Mouse (Mus musculus) midbrain, postnatal 0 days (tissue): ENCODE data around the gene Gm10642. TPM values are rescaled to one million over a fixed set of nuclear protein-coding genes. Genes with fewer than 3 reads are reported as not detected.

ENCODE experiments used
- ATAC-seq: fragments of 200-750 bp; cut with Nextera tagmentation; 2 replicates; pipeline ENCODE4 v1.8.0; 2017; ENCODE audit warnings: moderate number of reproducible peaks, mild to moderate bottlenecking, moderate TSS enrichment, moderate library complexity; ENCODE audit not compliant: low FRiP score
- DNase-seq: peaks from one replicate; pipeline ENCODE4 v3.0.0-alpha.2; 2015; ENCODE audit warnings: low spot score
- H3K27ac ChIP-seq: fragments of 300-500 bp; sonication (generic); 2 replicates; pipeline ENCODE4 v1.5.1; 2014; ENCODE audit warnings: low read depth, mild to moderate bottlenecking, low read length, mixed read lengths
- H3K27me3 ChIP-seq: fragments of 300-500 bp; sonication (generic); 2 replicates; pipeline ENCODE4 v1.6.1; 2014; ENCODE audit warnings: low read length, control low read depth, mixed read lengths; ENCODE audit not compliant: insufficient read depth
- H3K36me3 ChIP-seq: fragments of 300-500 bp; sonication (generic); 2 replicates; pipeline ENCODE4 v1.6.1; 2014; ENCODE audit warnings: low read length, control low read depth, mixed read lengths; ENCODE audit not compliant: insufficient read depth
- H3K4me1 ChIP-seq: fragments of 300-500 bp; sonication (generic); 2 replicates; pipeline ENCODE4 v1.6.1; 2014; ENCODE audit warnings: mild to moderate bottlenecking, control low read depth, antibody characterized with exemption, low read length, mixed read lengths; ENCODE audit not compliant: insufficient read depth
- H3K4me2 ChIP-seq: fragments of 300-500 bp; sonication (generic); 2 replicates; pipeline ENCODE4 v1.6.1; 2014; ENCODE audit warnings: low read depth, mild to moderate bottlenecking, low read length, mixed read lengths; ENCODE audit not compliant: poor library complexity, severe bottlenecking
- H3K4me3 ChIP-seq: fragments of 300-500 bp; sonication (generic); 2 replicates; pipeline ENCODE4 v1.5.1; 2014; ENCODE audit warnings: low read depth, mild to moderate bottlenecking, low read length, moderate library complexity
- H3K9ac ChIP-seq: fragments of 300-500 bp; sonication (generic); replicated peaks from 2 replicates; pipeline ENCODE4 v1.6.1; 2014; ENCODE audit warnings: mild to moderate bottlenecking, low read length, moderate library complexity, mixed read lengths; ENCODE audit not compliant: poor library complexity, severe bottlenecking
- H3K9me3 ChIP-seq: fragments of 300-500 bp; sonication (generic); 2 replicates; pipeline ENCODE4 v1.6.1; 2016; ENCODE audit warnings: low read length, control low read depth
- CTCF ChIP-seq: IDR thresholded peaks from 2 replicates; pipeline ENCODE4 v1.5.1; 2016; ENCODE audit warnings: antibody characterized with exemption, mild to moderate bottlenecking
- WGBS: fragments of 180-500 bp; shearing (Covaris S2); extraction: QIAGEN DNeasy Blood & Tissue Kit; methylation state at CpG from one replicate; pipeline ENCODE4 v1.1.7; 2014; 5-methylcytosine and 5-hydroxymethylcytosine counted together
- polyA plus RNA-seq: library from polyadenylated mRNA; unstranded; fragments of >200 nt; fragmentation: Nextera tagmentation; extraction: Ambion mirVana; gene quantifications from 2 replicates; pipeline ENCODE4 v1.2.1, GENCODE M21; 2015
- total RNA-seq: library from RNA; depleted of rRNA; stranded (reverse); fragments of >200 nt; gene quantifications from 2 replicates; pipeline ENCODE4 v1.2.3, GENCODE M21; 2014

The Gm10642 gene
- total and polyA plus RNA-seq, 2 experiments from 2014 or later = 1.3 to 1.4 TPM

DNA sequence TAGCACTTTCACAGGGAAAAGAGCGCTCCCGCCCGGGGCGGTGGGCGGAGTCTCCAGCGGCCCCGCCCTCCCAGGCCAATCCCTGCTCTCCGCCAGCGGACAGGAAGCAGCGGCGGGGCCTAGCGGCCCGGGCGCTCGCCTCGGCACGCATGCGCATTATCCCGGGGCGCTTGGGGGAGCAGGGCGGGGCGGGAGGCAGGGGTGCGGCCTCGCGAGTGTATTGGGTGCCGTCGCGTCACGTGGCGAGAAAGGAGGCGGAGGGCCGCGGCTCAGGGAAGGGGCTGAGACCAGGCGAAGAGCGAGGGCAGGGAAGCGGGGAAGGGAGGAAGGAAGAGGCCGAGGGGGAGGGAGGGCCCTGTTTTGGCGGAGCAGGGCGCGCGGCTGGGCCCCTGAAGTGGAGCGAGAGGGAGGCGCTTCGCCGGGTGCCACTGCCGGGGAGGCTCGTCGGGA lies 22.7 kb downstream of the Gm10642 start, which contains the start of gene Adam10:
Adam10 (plus strand) TSS at position 316 of the 450 bp plus-strand sequence.
- no peaks in the 10 kb centered on the region for H3K36me3 ChIP-seq
- peak within 1 kb of the TSS; percentile 91 for H3K4me2 ChIP-seq
- peak within 1 kb of the TSS; percentile 93 for H3K27ac ChIP-seq
- no peaks in the 10 kb centered on the region for H3K4me1 ChIP-seq
- TF ChIP-seq CTCF = no peak
- no peaks in the 10 kb centered on the region for H3K27me3 ChIP-seq
- H3K9ac ChIP-seq = peak within 1 kb of the TSS; percentile 75
- peak; percentile 98 for DNase-seq
- under 1% methylated on average over 40 of the region's 48 CpGs for WGBS
- no peaks in the 10 kb centered on the region for H3K9me3 ChIP-seq
- peak within 1 kb of the TSS; percentile 61 for H3K4me3 ChIP-seq
- peak; percentile 99 for ATAC-seq

DNA sequence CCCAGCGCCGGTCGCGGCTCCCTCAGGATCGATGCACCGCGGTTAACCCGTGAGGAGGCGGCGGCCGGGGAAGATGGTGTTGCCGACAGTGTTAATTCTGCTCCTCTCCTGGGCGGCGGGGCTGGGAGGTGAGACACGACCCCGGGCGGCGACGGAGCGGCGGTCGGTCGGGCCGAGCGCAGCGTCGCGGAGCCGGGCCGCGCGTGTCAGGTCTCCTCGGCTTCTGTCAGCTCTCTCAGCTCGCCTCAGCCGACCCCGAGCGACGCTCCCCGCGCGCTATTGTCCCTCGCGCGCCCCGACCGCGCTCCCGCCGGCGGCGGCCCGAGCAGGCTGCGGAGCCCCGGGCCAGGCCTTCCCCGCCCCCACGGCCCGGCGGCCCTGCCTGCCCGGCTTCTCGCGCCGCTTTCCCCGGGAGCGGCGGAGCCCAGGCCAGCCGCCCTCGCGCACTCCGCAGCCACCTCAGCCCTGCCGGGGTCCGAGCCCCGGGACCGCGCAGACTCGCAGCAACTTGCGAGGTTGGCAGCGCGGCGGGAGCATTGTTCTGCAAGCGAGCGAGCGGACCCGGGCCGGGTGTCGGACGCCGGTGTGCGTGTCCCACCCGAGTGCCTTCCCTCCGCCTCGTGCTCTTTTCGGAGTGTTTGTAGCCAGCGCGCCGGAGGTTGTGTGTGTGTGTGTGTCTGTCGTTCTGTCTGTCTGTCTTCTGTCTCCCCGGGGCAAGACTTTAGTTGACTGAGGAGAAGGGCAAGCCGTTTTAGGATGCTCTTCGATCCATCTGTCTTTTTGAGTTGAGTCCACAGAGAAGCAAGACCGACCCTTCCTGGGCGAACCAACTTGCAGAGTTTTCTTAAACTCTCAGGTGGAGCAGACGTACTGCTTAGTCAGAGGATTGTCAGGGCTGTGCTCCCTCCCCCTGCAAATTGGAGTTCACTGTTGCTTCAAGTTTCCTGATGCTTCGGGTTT lies 23.4 kb downstream of the Gm10642 start:
- H3K36me3 ChIP-seq = no peaks in the 10 kb centered on the region
- DNase-seq (peak; percentile 15), ATAC-seq (peak; percentile 85; the same call in 1 of the 2 replicates)
- no peaks in the 10 kb centered on the region for H3K27me3 ChIP-seq
- H3K9me3 ChIP-seq = no peaks in the 10 kb centered on the region
- WGBS = 0% methylated on average over 48 of the region's 103 CpGs
- H3K4me3 ChIP-seq = peak overlapping the region; percentile 61
- H3K27ac ChIP-seq = peak overlapping the region; percentile 93
- no peaks in the 10 kb centered on the region for H3K4me1 ChIP-seq
- peak overlapping the region; percentile 75 for H3K9ac ChIP-seq
- no peak for TF ChIP-seq CTCF
- H3K4me2 ChIP-seq = peak overlapping the region; percentile 91

DNA sequence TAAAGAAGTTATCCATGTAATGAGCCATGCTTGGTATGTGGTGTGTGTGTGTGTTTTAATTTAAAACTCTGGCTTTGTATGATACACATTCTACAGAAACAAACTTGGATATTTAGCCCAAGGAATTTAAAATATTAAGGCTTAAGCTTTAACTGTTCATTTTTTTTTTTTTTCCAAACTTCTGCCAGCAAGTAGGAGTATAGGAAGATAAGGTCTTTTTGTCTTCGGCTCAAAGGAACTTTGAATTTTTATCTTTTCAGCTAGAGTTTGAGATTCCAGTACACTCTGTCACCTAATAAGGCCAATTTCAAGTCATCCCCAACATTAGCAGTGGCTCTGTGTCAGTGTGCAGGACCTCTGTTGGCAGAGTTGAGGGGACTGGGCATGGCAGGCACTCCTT lies 26.2 kb downstream of the Gm10642 start:
- H3K36me3 ChIP-seq = no peaks in the 10 kb centered on the region
- no peaks in the 10 kb centered on the region for H3K9me3 ChIP-seq
- H3K27ac ChIP-seq = no peak overlapping the region
- 84% methylated on average over 1 of the region's 1 CpGs for WGBS
- H3K4me2 ChIP-seq = no peak overlapping the region
- DNase-seq = no peak
- ATAC-seq = no peak
- H3K27me3 ChIP-seq = no peaks in the 10 kb centered on the region
- no peak overlapping the region for H3K9ac ChIP-seq
- H3K4me3 ChIP-seq = no peak overlapping the region
- H3K4me1 ChIP-seq = no peaks in the 10 kb centered on the region
- TF ChIP-seq CTCF = no peak

DNA sequence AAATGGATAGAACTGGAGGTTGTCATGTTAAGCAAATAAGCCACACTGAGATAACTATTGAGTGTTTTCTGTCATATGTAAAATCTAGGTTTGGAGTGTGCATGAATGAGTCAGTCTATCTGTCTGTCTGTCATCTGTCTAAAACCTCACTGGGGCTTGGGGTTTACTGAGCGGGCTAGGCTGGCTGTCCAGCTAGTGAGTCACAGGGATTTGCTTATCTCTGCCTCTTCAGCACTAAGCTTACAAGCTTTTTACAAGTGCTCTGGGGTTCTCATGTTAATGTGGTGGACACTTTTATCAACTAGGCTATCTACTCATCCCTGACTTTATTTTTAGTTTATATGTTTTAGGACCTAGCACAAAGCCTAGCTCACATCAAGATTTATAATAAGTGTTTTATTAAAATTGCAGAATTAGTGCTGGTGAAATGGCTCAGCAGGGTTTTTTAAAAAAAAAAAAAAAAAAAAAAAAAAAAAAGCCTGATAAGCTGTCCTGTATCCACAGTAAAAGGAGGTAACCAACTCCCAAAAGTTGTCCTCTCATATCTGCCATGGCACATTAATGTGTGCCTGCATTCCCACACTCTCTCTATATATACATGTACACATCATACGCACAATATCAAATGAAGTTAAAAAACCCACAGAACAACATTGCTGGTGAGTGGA lies 32.4 kb downstream of the Gm10642 start:
- Histone ChIP-seq H3K27ac (no peak overlapping the region), H3K36me3 (no peaks in the 10 kb centered on the region), H3K4me2 (no peak overlapping the region), H3K27me3 (no peaks in the 10 kb centered on the region), H3K4me1 (0 out of 2 replicates have a peak, but pooled peaks cover 2% of the 10 kb centered on the region), H3K4me3 (no peak overlapping the region), H3K9ac (no peak overlapping the region), H3K9me3 (no peaks in the 10 kb centered on the region)
- no peak for TF ChIP-seq CTCF
- WGBS = 79% methylated on average over 2 of the region's 2 CpGs
- no peak for ATAC-seq
- DNase-seq = no peak

DNA sequence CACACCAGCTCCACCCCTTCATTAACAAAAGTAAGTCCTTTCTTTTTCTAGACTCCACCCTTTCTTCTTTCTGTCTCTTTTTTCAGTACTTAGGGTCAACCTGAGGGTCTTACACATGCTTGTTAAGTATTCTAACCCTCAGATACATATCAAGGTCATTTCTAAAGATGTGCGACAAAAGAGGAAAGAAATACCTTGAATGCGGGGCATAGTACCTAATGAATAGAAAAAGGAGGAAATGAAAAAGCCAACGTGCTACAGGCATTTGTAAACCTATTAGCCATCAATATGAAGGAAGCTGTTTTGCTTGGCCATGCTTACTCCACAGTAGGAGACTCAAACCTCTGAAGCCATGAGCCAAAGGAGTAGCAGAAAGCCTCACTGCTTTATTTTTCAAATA lies 33.9 kb downstream of the Gm10642 start:
- DNase-seq = no peak
- Histone ChIP-seq H3K4me1 (0 out of 2 replicates have a peak, but pooled peaks cover 2% of the 10 kb centered on the region), H3K9me3 (no peaks in the 10 kb centered on the region), H3K4me3 (no peak overlapping the region), H3K27ac (no peak overlapping the region), H3K4me2 (no peak overlapping the region), H3K27me3 (no peaks in the 10 kb centered on the region), H3K9ac (no peak overlapping the region), H3K36me3 (no peaks in the 10 kb centered on the region)
- WGBS = 79% methylated on average over 3 of the region's 3 CpGs
- ATAC-seq = no peak
- no peak for TF ChIP-seq CTCF
